ENCODE assay signal across 16 mouse cellular contexts in genomic region chr10:60362310-60362628, GRCm38 (mm10). TPM values are rescaled to one million over a fixed set of nuclear protein-coding genes. Genes with fewer than 3 reads are reported as not detected.
A peak's percentile ranks its signal among the peaks of the same experiment; 100 is the strongest.
DNase-seq lines count a peak whose midpoint lies in the region; ATAC-seq and TF ChIP-seq lines count a peak whose summit lies in the region.
"Had no signal": no experiment of that assay in that cellular context is flagged by ENCODE, and none has a peak within 500 bp of the region (broad histone marks: within the 10 kb centered on the region; RNA-seq: fewer than 3 reads in every experiment).

No protein-coding gene starts in this region.

- no peak overlapping the region for H3K4me2 ChIP-seq in forebrain, embryonic 12.5 days

- no peak overlapping the region for H3K9ac ChIP-seq in forebrain, embryonic 12.5 days
- H3K9ac ChIP-seq: liver, embryonic 14.5 days had no signal

- peaks cover 31% of the 10 kb centered on the region for H3K4me1 ChIP-seq in brown adipose tissue, adult 24 weeks (ENCODE audit: control insufficient read depth, insufficient read depth, insufficient read length, low read length)
- H3K4me1 ChIP-seq in forebrain, embryonic 12.5 days = peaks cover 3% of the 10 kb centered on the region; the same call in 1 of the 2 replicates

- H3K36me3 ChIP-seq in macrophage (ENCODE audit: inconsistent target) = peaks cover 65% of the 10 kb centered on the region
- H3K36me3 ChIP-seq in forebrain, embryonic 12.5 days (replicated peaks) = no peaks in the 10 kb centered on the region

- no peak for ATAC-seq in forebrain, embryonic 12.5 days (ENCODE audit: low FRiP score)

- no peaks in the 10 kb centered on the region for H3K27me3 ChIP-seq in forebrain, embryonic 12.5 days

- H3K4me3 ChIP-seq in gastrocnemius, adult 2 months = no peak overlapping the region
- no peak overlapping the region for H3K4me3 ChIP-seq in brown adipose tissue, adult 24 weeks (ENCODE audit: insufficient read depth, low read depth, low read length)
- no peak overlapping the region for H3K4me3 ChIP-seq in macrophage (ENCODE audit: inconsistent target)
- no peak overlapping the region for H3K4me3 ChIP-seq in forebrain, embryonic 12.5 days (replicated peaks)
- H3K4me3 ChIP-seq: erythroblast, embryonic 14.5 days; layer of hippocampus, adult 2 months had no signal

- no peak for DNase-seq in gastrocnemius, adult 2 months
- DNase-seq in gastrocnemius, postnatal 10 days = no peak
- peak; percentile 86 for DNase-seq in layer of hippocampus, adult 9-11 months
- no peak for DNase-seq in layer of hippocampus, adult 8-10 months (ENCODE audit: low spot score in 2 of 2)
- no peak for DNase-seq in urinary bladder, postnatal 4 days (ENCODE audit: low spot score in 2 of 2)
- DNase-seq: cerebellum, adult 2 months; gastrocnemius, postnatal 25 days; midbrain, embryonic 14.5 days had no signal

- no peak for TF ChIP-seq CTCF in gastrocnemius, adult 2 months (IDR thresholded peaks at IDR 0.05)

- peak overlapping the region; percentile 28; the same call in 1 of the 2 replicates for H3K27ac ChIP-seq in gastrocnemius, adult 2 months
- H3K27ac ChIP-seq in brown adipose tissue, adult 24 weeks (replicated peaks; ENCODE audit: low read depth, low read length) = peak overlapping the region; percentile 40
- H3K27ac ChIP-seq in macrophage = peak overlapping the region; percentile 90
- H3K27ac ChIP-seq in forebrain, embryonic 12.5 days = no peak overlapping the region
- H3K27ac ChIP-seq: layer of hippocampus, adult 2 months; liver, embryonic 14.5 days had no signal

- H3K79me2 ChIP-seq in macrophage (ENCODE audit: inconsistent target) = peaks cover 66% of the 10 kb centered on the region

- intact Hi-C loops in gastrocnemius, adult 2 months (cut with DNase I) = no loop called here

- 17% methylated on average over 2 of the region's 2 CpGs for WGBS in macrophage (ENCODE audit: missing documents)
- WGBS in forebrain, embryonic 12.5 days = 81% methylated on average over 2 of the region's 2 CpGs

- no peaks in the 10 kb centered on the region for H3K9me3 ChIP-seq in forebrain, embryonic 12.5 days

RNA-seq across cellular contexts. Expression of gene Vsir, which starts 15.6 kb away (rescaled TPM):
- 1 to 10 TPM; 6.2 to 6.4 TPM for total RNA-seq in gastrocnemius, adult 2 months (2021)
- total RNA-seq in gastrocnemius, postnatal 10 days (2021) = 10 to 100 TPM; 16.2 to 18.4 TPM
- 10 to 100 TPM; 17.5 to 84.6 (median 50.1) TPM for total RNA-seq in layer of hippocampus, adult 8-10 months (2022)
- polyA plus RNA-seq in brown adipose tissue, adult 24 weeks (2012; ENCODE audit: insufficient read depth, insufficient read length, missing spikeins) = 14.7 and 16.0 TPM in 2 replicates
- 100 to 1,000 TPM in 6 of 26 experiments, 10 to 100 TPM in 20; 10.8 to 164 (median 60.8) TPM for total RNA-seq in macrophage (2018; cell fraction: chromatin; rRNA removed)
- 100 to 1,000 TPM in 24 of 26 experiments, 10 to 100 TPM in 2; 90.4 to 273 (median 157) TPM for total RNA-seq in macrophage (2018; cell fraction: cytosol; rRNA removed)
- total RNA-seq in macrophage (2018; cell fraction: nucleus; rRNA removed) = 100 to 1,000 TPM in 24 of 26 experiments, 10 to 100 TPM in 2; 88.2 to 317 (median 168) TPM
- 165 to 459 TPM (median 279 TPM) in 3 replicates for polyA plus RNA-seq in macrophage (2018)
- polyA plus RNA-seq in forebrain, embryonic 12.5 days (2016; fragmentation: Nextera tagmentation; extraction: Ambion mirVana) = 1.00 and 1.3 TPM in 2 replicates

RNA-seq across cellular contexts. Expression of gene Gm17455, which starts 37.3 kb away (rescaled TPM):
- total RNA-seq in gastrocnemius, adult 2 months (2021) = under 1 TPM in 1 of 2 experiments, not detected in 1; 0.31 TPM
- total RNA-seq in gastrocnemius, postnatal 10 days (2021) = not detected
- total RNA-seq in layer of hippocampus, adult 8-10 months (2022) = under 1 TPM in 2 of 4 experiments, not detected in 2; 0.45 to 0.55 TPM
- polyA plus RNA-seq in brown adipose tissue, adult 24 weeks (2012; ENCODE audit: insufficient read depth, insufficient read length, missing spikeins) = not detected in 2 replicates
- 1 to 10 TPM in 6 of 26 experiments, under 1 TPM in 2, not detected in 18; 0.81 to 7.0 (median 1.4) TPM for total RNA-seq in macrophage (2018; cell fraction: chromatin; rRNA removed)
- total RNA-seq in macrophage (2018; cell fraction: cytosol; rRNA removed) = under 1 TPM in 7 of 26 experiments, not detected in 19; 0.14 to 0.59 (median 0.29) TPM
- total RNA-seq in macrophage (2018; cell fraction: nucleus; rRNA removed) = 10 to 100 TPM in 1 of 26 experiments, 1 to 10 TPM in 9, under 1 TPM in 1, not detected in 15; 0.88 to 10.1 (median 1.5) TPM
- not detected in 3 replicates for polyA plus RNA-seq in macrophage (2018)
- 1.9 and 2.7 TPM in 2 replicates for polyA plus RNA-seq in forebrain, embryonic 12.5 days (2016; fragmentation: Nextera tagmentation; extraction: Ambion mirVana)
- total RNA-seq: adrenal gland, adult 18-20 months; gastrocnemius, postnatal 25 days; layer of hippocampus, adult 2 months had no signal
- polyA plus RNA-seq: C2C12; erythroblast, embryonic 14.5 days; liver, embryonic 14.5 days had no signal
